Mouse (Mus musculus) lung, embryonic 14.5 days (tissue): ENCODE data around the gene Alyref2. TPM values are rescaled to one million over a fixed set of nuclear protein-coding genes. Genes with fewer than 3 reads are reported as not detected.
A peak's percentile ranks its signal among the peaks of the same experiment; 100 is the strongest.

Experiments used
- ATAC-seq: fragments of 200-750 bp; cut with Nextera tagmentation; 2 replicates; pipeline ENCODE4 v1.8.0; 2017; ENCODE audit warnings: mild to moderate bottlenecking, moderate TSS enrichment, moderate library complexity; ENCODE audit not compliant: insufficient read depth
- DNase-seq: peaks from one replicate; pipeline ENCODE4 v3.0.0-alpha.2; 2015
- H3K27ac ChIP-seq: fragments of 300-500 bp; sonication (generic); 2 replicates; pipeline ENCODE4 v1.5.1; 2014; ENCODE audit warnings: low read depth, mild to moderate bottlenecking, moderate library complexity
- H3K27me3 ChIP-seq: fragments of 300-500 bp; sonication (generic); 2 replicates; pipeline ENCODE4 v1.6.1; 2014; ENCODE audit warnings: low read length, control low read depth; ENCODE audit not compliant: insufficient read depth
- H3K36me3 ChIP-seq: fragments of 300-500 bp; sonication (generic); 2 replicates; pipeline ENCODE4 v1.6.1; 2014; ENCODE audit warnings: control low read depth; ENCODE audit not compliant: insufficient read depth
- H3K4me1 ChIP-seq: fragments of 300-500 bp; sonication (generic); 2 replicates; pipeline ENCODE4 v1.6.1; 2014; ENCODE audit warnings: antibody characterized with exemption, control low read depth; ENCODE audit not compliant: insufficient read depth
- H3K4me2 ChIP-seq: fragments of 300-500 bp; sonication (generic); 2 replicates; pipeline ENCODE4 v1.6.1; 2014; ENCODE audit warnings: mild to moderate bottlenecking
- H3K4me3 ChIP-seq: fragments of 300-500 bp; sonication (generic); 2 replicates; pipeline ENCODE4 v1.5.1; 2014; ENCODE audit warnings: low read depth, low read length
- H3K9ac ChIP-seq: fragments of 300-500 bp; sonication (generic); 2 replicates; pipeline ENCODE4 v1.6.1; 2014
- H3K9me3 ChIP-seq: fragments of 300-500 bp; sonication (generic); 2 replicates; pipeline ENCODE4 v1.6.1; 2016; ENCODE audit warnings: low read depth, low read length, control low read depth
- CTCF ChIP-seq: IDR thresholded peaks from 2 replicates; pipeline ENCODE4 v1.5.1; 2016; ENCODE audit warnings: antibody characterized with exemption, low read depth
- WGBS: fragments of 180-500 bp; shearing (Covaris S2); extraction: QIAGEN DNeasy Blood & Tissue Kit; methylation state at CpG from one replicate; pipeline ENCODE4 v1.1.7; 2014; 5-methylcytosine and 5-hydroxymethylcytosine counted together
- polyA plus RNA-seq: library from polyadenylated mRNA; unstranded; fragments of >200 nt; fragmentation: Nextera tagmentation; extraction: Ambion mirVana; gene quantifications from 2 replicates; pipeline ENCODE4 v1.2.1, GENCODE M21; 2014

Gene Alyref2
- polyA plus RNA-seq, 1 experiment from 2014 or later = 10.1 TPM

DNA sequence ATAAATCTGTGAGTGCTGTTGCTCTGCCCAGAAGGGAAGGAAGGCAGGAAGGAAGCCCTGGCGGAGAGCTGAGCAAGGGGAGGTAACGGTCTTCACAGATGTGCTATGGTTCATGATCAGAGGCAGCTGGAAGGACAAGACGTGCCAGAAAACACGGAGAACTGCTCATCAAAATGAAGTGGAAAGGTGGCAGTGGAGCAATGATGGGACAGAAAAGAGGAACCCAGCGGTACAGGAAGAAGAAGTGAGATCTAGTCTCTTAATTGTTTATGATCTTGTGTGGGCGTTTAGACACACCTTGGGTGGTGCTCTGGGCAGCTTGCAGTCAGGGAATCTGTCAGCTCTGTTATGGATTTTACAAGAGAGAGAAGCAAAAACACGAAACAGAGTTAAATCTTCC is 48.0 kb downstream of the Alyref2 start:
- Histone ChIP-seq H3K27me3 (no peaks in the 10 kb centered on the region), H3K36me3 (no peaks in the 10 kb centered on the region), H3K4me2 (no peak overlapping the region), H3K9ac (no peak overlapping the region), H3K4me3 (no peak overlapping the region), H3K27ac (no peak overlapping the region), H3K4me1 (no peaks in the 10 kb centered on the region; the same call in 1 of the 2 replicates), H3K9me3 (no peaks in the 10 kb centered on the region)
- 63% methylated on average over 7 of the region's 7 CpGs for WGBS
- no peak for TF ChIP-seq CTCF
- DNase-seq (no peak), ATAC-seq (no peak)

DNA sequence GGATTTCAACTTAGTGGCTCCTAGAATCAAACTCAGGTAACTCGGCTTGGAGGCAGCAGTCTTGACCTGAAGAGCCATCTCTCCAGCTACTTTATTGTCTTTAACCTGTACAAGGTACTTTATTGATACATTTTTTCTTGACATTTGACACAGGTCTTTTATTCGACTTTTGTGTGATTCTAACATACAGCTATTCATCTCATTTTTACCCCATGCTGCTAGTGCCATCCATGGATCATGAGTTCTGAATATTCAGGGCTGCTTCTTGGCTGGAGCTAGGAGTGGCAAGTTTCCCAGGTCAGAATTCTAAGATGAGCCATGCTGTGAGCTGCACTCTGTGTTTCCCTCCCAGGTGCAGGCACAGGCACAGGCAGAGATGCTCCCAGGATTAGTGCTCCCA is 49.0 kb downstream of the Alyref2 start:
- Histone ChIP-seq H3K9ac (no peak overlapping the region), H3K36me3 (no peaks in the 10 kb centered on the region), H3K9me3 (no peaks in the 10 kb centered on the region), H3K27ac (peak overlapping the region; percentile 38; the same call in 1 of the 2 replicates), H3K4me2 (no peak overlapping the region), H3K4me1 (no peaks in the 10 kb centered on the region; the same call in 1 of the 2 replicates), H3K27me3 (no peaks in the 10 kb centered on the region), H3K4me3 (no peak overlapping the region)
- ATAC-seq = no peak
- no peak for DNase-seq
- TF ChIP-seq CTCF = no peak
- 75% methylated on average over 2 of the region's 2 CpGs for WGBS

DNA sequence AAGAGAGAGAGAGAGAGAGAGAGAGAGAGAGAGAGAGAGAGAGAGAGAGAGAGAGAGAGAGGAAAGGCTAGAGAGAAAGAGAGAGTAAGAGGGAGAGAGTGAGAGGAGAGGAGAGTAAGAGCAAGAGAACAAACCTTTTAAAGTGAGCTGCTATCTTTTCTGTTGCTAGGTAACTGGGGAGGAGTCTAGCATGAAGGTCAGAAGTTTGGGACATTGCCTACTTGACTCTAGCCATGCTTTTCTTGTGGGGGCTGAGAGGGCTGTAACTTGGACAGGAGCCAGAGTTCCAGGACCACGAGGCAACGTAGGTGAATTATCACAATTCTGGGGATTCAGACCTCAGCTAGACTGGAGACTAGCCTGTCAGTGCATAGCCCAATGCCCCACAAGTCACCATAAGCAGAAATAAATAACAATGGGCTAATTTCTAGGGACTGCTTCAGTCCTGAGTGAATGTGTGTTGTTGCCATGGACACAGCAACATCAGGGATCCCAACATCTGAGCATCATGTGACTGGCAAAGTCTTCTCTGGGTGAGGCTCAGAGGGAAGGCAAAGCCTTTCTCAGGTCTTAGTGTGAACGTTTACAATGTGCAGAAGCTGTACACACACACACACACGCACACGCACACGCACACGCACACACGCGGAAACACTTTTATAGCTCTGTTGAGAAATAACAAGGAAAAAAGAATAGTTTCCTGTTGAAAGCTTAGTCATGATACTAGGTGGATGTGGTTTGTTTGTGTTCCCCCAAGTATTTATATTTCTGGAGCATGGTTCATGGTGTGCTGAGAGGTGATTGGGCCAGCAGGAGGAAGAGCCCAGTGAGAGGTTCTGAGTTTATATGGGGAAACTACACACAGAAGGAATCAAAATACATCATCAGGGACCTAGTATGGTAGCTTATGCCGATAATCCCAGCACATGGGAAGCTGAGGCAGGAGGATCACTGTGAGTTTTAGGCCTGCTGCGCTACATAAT is 50.4 kb downstream of the Alyref2 start:
- peak; percentile 54 for DNase-seq
- peak; percentile 62; the same call in 1 of the 2 replicates for ATAC-seq
- H3K4me1 ChIP-seq = no peaks in the 10 kb centered on the region; the same call in 1 of the 2 replicates
- H3K27ac ChIP-seq = peak overlapping the region; percentile 5; the same call in 1 of the 2 replicates
- no peak overlapping the region for H3K4me3 ChIP-seq
- TF ChIP-seq CTCF = no peak
- H3K27me3 ChIP-seq = no peaks in the 10 kb centered on the region
- no peak overlapping the region for H3K9ac ChIP-seq
- no peaks in the 10 kb centered on the region for H3K36me3 ChIP-seq
- WGBS = 73% methylated on average over 11 of the region's 11 CpGs
- no peak overlapping the region for H3K4me2 ChIP-seq
- H3K9me3 ChIP-seq = no peaks in the 10 kb centered on the region

Other genes starting within 250 kb of the Alyref2 start
- gene B4galt3, start 233.2 kb upstream of the Alyref2 start, polyA plus RNA-seq = 80.3 and 94.3 TPM in 2 replicates
- 50.9 and 51.7 TPM in 2 replicates for gene Ppox, start 222.3 kb upstream of the Alyref2 start, polyA plus RNA-seq
- 73.9 and 86.0 TPM in 2 replicates for gene Usp21, start 215.5 kb upstream of the Alyref2 start, polyA plus RNA-seq
- 107 and 108 TPM in 2 replicates for gene Ufc1, start 208.5 kb upstream of the Alyref2 start, polyA plus RNA-seq
- gene Dedd, start 174.3 kb upstream of the Alyref2 start, polyA plus RNA-seq = 48.8 and 48.9 TPM in 2 replicates
- 27.5 and 30.1 TPM in 2 replicates for gene Nit1, start 157.8 kb upstream of the Alyref2 start, polyA plus RNA-seq
- 40.0 and 44.5 TPM in 2 replicates for gene Pfdn2, start 157.8 kb upstream of the Alyref2 start, polyA plus RNA-seq
- gene Klhdc9, start 142.7 kb upstream of the Alyref2 start, polyA plus RNA-seq = 1.0 and 1.5 TPM in 2 replicates
- 2.3 and 2.4 TPM in 2 replicates for gene Nectin4, start 133.4 kb upstream of the Alyref2 start, polyA plus RNA-seq
- gene Arhgap30, start 114.5 kb upstream of the Alyref2 start, polyA plus RNA-seq = 0.91 and 1.6 TPM in 2 replicates
- gene Usf1, start 92.2 kb upstream of the Alyref2 start, polyA plus RNA-seq = 81.0 and 81.9 TPM in 2 replicates
- 2.0 and 3.4 TPM in 2 replicates for gene Tstd1, start 84.6 kb upstream of the Alyref2 start, polyA plus RNA-seq
- gene F11r, start 65.9 kb upstream of the Alyref2 start, polyA plus RNA-seq = 83.6 and 91.3 TPM in 2 replicates
- gene Itln1, start 31.8 kb downstream of the Alyref2 start, polyA plus RNA-seq = not detected in 2 replicates
- gene Cd244a, start 55.7 kb downstream of the Alyref2 start, polyA plus RNA-seq = 0.31 TPM in 1 of 2 replicates, not detected in the other
- 0.14 TPM in 1 of 2 replicates, not detected in the other for gene Ly9, start 103.9 kb downstream of the Alyref2 start, polyA plus RNA-seq
- gene Slamf7, start 149.6 kb downstream of the Alyref2 start, polyA plus RNA-seq = 0.20 TPM in 1 of 2 replicates, not detected in the other
- 2.9 and 3.6 TPM in 2 replicates for gene Cd48, start 178.5 kb downstream of the Alyref2 start, polyA plus RNA-seq